Mouse (Mus musculus) ES-Bruce4 (cell line): ENCODE measurements around the gene Eif2d.

ENCODE experiments used
- EP300 ChIP-seq: IDR thresholded peaks from 2 replicates; pipeline ENCODE4 v1.6.1; 2011; ENCODE audit warnings: low read depth, low read length; ENCODE audit not compliant: insufficient read depth
- POLR2A ChIP-seq: IDR thresholded peaks from one replicate; pipeline ENCODE4 v1.8.1; 2011; ENCODE audit warnings: low read length; ENCODE audit not compliant: insufficient read depth

GRCm38 (mm10) chr1:131212956-131213355 is 60.0 kb downstream of the Eif2d start:
- TF ChIP-seq EP300 = no peak
- TF ChIP-seq POLR2A = no peak
